Mouse (Mus musculus) E14TG2a.4 (cell line): Measurements from ENCODE around the gene Gm3448.
"Not testable (repeated sequence)": the region's sequence is repeated elsewhere in the genome, so short reads cannot be mapped to it uniquely, and the experiment has no call there.

ENCODE experiments used
- H3K27me3 ChIP-seq: 2 replicates; pipeline ENCODE4 v1.6.1; 2014; ENCODE audit warnings: low read length, control low read depth; ENCODE audit not compliant: insufficient read depth
- H3K36me3 ChIP-seq: 2 replicates; pipeline ENCODE4 v1.6.1; 2014; ENCODE audit warnings: low read length, control low read depth; ENCODE audit not compliant: insufficient read depth
- H3K4me1 ChIP-seq: replicated peaks from 2 replicates; pipeline ENCODE4 v1.6.1; 2014; ENCODE audit warnings: low read depth, low read length, control low read depth
- H3K4me3 ChIP-seq: replicated peaks from 2 replicates; pipeline ENCODE4 v1.5.1; 2014; ENCODE audit warnings: mild to moderate bottlenecking, low read length
- H3K9me3 ChIP-seq: 2 replicates; pipeline ENCODE4 v1.6.1; 2014; ENCODE audit warnings: low read length, control low read depth
- CTCF ChIP-seq: conservative IDR thresholded peaks from 2 replicates; pipeline ENCODE4 v1.5.1; 2014; ENCODE audit warnings: low read length
- NANOG ChIP-seq: IDR thresholded peaks from 2 replicates; pipeline ENCODE4 v1.6.1; 2014; ENCODE audit warnings: borderline replicate concordance, low read length, mixed read lengths
- POU5F1 ChIP-seq: IDR thresholded peaks from 2 replicates; pipeline ENCODE4 v1.6.1; 2014; ENCODE audit warnings: low read length, borderline replicate concordance

The Gm3448 gene

GRCm38 (mm10) chr17:15041175-15041729, at the start of gene Gm3448, which contains the start of the genes Ermard and Tcte3:
Gene Gm3448 (minus strand): TSS chr17:15041537.
Gene Ermard (plus strand): TSS chr17:15041208.
Gene Tcte3 (minus strand): TSS chr17:15041488.
- not testable (repeated sequence) for H3K4me3 ChIP-seq, H3K36me3 ChIP-seq, H3K27me3 ChIP-seq, H3K9me3 ChIP-seq, H3K4me1 ChIP-seq

GRCm38 (mm10) chr17:15088591-15089001, 47.3 kb upstream of the Gm3448 start:
- TF ChIP-seq NANOG, result no peak
- no peak for TF ChIP-seq POU5F1
- TF ChIP-seq CTCF, result no peak
- Histone ChIP-seq H3K4me3 (no peak overlapping the region), H3K9me3 (no peaks in the 10 kb centered on the region), H3K36me3 (no peaks in the 10 kb centered on the region), H3K27me3 (no peaks in the 10 kb centered on the region; the same call in 1 of the 2 replicates), H3K4me1 (peaks cover 42% of the 10 kb centered on the region)

- Histone ChIP-seq H3K36me3 (no peaks in the 10 kb centered on the region), H3K27me3 (no peaks in the 10 kb centered on the region; the same call in 1 of the 2 replicates), H3K4me3 (no peak overlapping the region), H3K9me3 (no peaks in the 10 kb centered on the region), H3K4me1 (peaks cover 42% of the 10 kb centered on the region)
- TF ChIP-seq CTCF (no peak), NANOG (no peak), POU5F1 (no peak)
These were observed 46.8 kb upstream of the Gm3448 start for GRCm38 (mm10) chr17:15088166-15088565.

DNA sequence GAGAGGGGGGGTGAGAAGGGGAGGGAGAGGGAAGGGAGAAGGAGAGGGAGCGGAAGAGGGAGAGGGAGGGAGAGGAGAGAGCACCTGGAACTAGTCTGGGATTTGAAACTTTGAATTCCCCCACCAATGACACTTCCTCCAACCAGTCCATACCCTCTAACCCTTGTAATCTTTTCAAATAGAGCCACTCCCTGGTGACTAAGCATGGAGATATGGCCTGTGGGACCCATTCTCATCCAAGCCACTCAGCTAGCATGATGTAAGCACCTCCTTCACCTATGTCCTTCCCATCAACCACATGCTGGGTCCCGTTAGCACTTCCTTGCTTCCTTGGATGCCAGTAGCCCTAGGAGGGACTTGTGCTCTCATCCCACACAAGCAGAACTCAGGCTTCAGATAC, 43.7 kb upstream of the Gm3448 start:
- no peaks in the 10 kb centered on the region for H3K36me3 ChIP-seq
- no peak for TF ChIP-seq POU5F1

DNA sequence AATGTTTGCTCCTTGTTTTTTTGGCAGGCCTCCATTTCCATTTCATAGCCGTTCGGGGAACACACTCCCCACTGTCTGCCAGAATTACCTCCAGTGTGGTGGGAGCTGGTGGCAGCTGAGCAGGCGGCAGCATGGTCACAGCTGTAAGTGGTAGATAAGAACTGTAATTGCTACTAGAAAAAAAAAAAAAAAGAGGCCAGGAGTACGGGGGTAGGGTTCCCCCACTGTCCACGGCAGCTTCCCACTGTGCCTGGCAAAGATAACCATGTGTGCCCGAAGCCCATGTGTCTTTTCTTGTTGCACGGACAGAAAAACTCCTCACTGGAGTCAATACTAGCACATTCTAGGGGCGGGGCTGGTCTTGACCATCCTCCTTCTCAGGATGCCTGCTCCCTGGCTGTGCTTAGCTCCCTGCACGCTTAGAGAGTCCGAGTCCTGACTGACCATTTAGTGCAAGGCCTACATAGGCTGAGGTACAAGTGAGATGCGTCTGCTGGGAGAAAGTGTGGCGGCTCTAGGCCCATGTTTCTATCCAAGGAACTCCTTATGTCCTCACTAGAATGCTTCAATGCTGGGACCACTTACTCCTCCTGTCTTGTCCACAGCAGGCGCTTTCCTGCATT, 43.0 kb upstream of the Gm3448 start:
- no peaks in the 10 kb centered on the region for H3K9me3 ChIP-seq
- TF ChIP-seq POU5F1 (no peak), CTCF (no peak), NANOG (no peak)
- no peaks in the 10 kb centered on the region for H3K36me3 ChIP-seq
- no peaks in the 10 kb centered on the region; the same call in 1 of the 2 replicates for H3K27me3 ChIP-seq
- peaks cover 41% of the 10 kb centered on the region for H3K4me1 ChIP-seq
- peak overlapping the region; percentile 29; the same call in 1 of the 2 replicates for H3K4me3 ChIP-seq

More for the DNA sequence above, 43.7 kb upstream of the Gm3448 start:
- peaks cover 45% of the 10 kb centered on the region for H3K4me1 ChIP-seq
- H3K9me3 ChIP-seq, result no peaks in the 10 kb centered on the region
- no peak overlapping the region for H3K4me3 ChIP-seq
- no peaks in the 10 kb centered on the region; the same call in 1 of the 2 replicates for H3K27me3 ChIP-seq

- no peak overlapping the region for H3K4me3 ChIP-seq
- H3K36me3 ChIP-seq, result peaks cover 1% of the 10 kb centered on the region; the same call in 1 of the 2 replicates
- H3K27me3 ChIP-seq, result no peaks in the 10 kb centered on the region
- peaks cover 16% of the 10 kb centered on the region for H3K4me1 ChIP-seq
- H3K9me3 ChIP-seq, result no peaks in the 10 kb centered on the region
- no peak for TF ChIP-seq POU5F1
- TF ChIP-seq CTCF, result no peak
- no peak for TF ChIP-seq NANOG
These were observed 36.2 kb upstream of the Gm3448 start for GRCm38 (mm10) chr17:15077536-15077935.

- TF ChIP-seq NANOG (no peak), POU5F1 (no peak), CTCF (no peak)
- H3K9me3 ChIP-seq, result no peaks in the 10 kb centered on the region
- H3K4me1 ChIP-seq, result peaks cover 12% of the 10 kb centered on the region
- no peak overlapping the region for H3K4me3 ChIP-seq
- H3K36me3 ChIP-seq, result peaks cover 5% of the 10 kb centered on the region; the same call in 1 of the 2 replicates
- H3K27me3 ChIP-seq, result no peaks in the 10 kb centered on the region
These were observed 33.7 kb upstream of the Gm3448 start for GRCm38 (mm10) chr17:15075033-15075432.

GRCm38 (mm10) chr17:15072211-15072610, 30.9 kb upstream of the Gm3448 start:
- Histone ChIP-seq H3K9me3 (no peaks in the 10 kb centered on the region), H3K36me3 (peaks cover 10% of the 10 kb centered on the region; the same call in 1 of the 2 replicates), H3K27me3 (no peaks in the 10 kb centered on the region), H3K4me3 (no peak overlapping the region), H3K4me1 (peaks cover 16% of the 10 kb centered on the region)
- TF ChIP-seq CTCF (no peak), POU5F1 (no peak), NANOG (no peak)

DNA sequence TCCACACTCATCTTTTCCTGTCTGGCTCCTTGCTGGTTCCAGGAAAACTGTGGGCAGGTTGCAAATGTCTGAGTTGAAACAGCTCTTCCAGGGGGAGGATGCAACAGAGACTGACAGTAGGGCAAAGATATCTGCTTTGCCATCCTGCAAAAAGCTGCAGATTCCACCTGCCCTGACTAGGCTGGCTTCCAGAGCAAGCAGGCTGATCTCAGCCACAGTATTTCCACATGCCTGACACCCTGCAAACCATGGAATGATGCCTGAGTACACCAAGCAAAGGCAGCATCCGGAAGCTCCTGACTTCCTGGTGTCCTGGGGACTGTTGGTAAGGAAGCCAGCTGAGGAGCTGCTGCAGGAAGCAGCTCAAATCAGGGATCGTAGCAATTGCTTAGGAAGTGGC, 27.8 kb upstream of the Gm3448 start:
- peaks cover 17% of the 10 kb centered on the region for H3K4me1 ChIP-seq
- TF ChIP-seq NANOG (no peak), CTCF (no peak), POU5F1 (no peak)

More for the DNA sequence above, 27.8 kb upstream of the Gm3448 start:
- Histone ChIP-seq H3K27me3 (no peaks in the 10 kb centered on the region), H3K9me3 (no peaks in the 10 kb centered on the region), H3K36me3 (peaks cover 24% of the 10 kb centered on the region), H3K4me3 (no peak overlapping the region)
